16 mouse cellular contexts compared by ENCODE assay signal in the genomic region with DNA sequence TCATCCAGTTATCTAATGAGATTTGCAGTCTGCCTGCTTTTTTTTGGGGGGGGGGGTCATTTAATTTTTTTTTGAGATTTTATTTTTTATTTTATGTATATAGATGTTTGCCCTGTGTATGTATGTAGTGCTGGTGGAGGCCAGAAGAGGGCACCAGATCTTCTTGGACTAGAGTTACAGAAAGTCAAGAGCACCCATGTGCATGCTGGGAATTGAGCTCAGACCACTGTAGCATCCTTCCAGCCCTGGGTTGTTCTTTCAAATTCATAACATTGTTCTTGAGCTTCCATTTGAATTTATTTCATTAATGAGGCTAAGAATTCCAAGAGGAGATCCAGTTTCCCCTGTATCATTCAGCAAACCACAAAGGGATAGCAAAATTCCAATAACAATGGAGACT.
DNase-seq lines count a peak whose midpoint lies in the region; ATAC-seq and TF ChIP-seq lines count a peak whose summit lies in the region.
"Had no signal": no experiment of that assay in that cellular context is flagged by ENCODE, and none has a peak within 500 bp of the region (broad histone marks: within the 10 kb centered on the region; RNA-seq: fewer than 3 reads in every experiment).

No protein-coding gene starts in this region.

- no peak for DNase-seq in gastrocnemius, adult 2 months
- DNase-seq in gastrocnemius, postnatal 25 days = no peak
- DNase-seq in thymus, postnatal 4 days = peak; percentile 7
- no peak for DNase-seq in thymus, postnatal 0 days (ENCODE audit: low spot score)
- DNase-seq in Patski (ENCODE audit: low read depth, low spot score) = no peak
- DNase-seq in heart, adult 2 months = no peak
- DNase-seq: cerebellum, postnatal 14 days; heart, postnatal 36 days; layer of hippocampus, adult 9-11 months; lung, postnatal 14 days had no signal

- intact Hi-C loops in gastrocnemius, adult 2 months (cut with DNase I) = no loop called here
- intact Hi-C loops in heart, adult 2 months (cut with DNase I) = no loop called here

- CTCF ChIA-PET in Patski (lab: Charles Lee) = no interaction called here

- no peak overlapping the region for H3K9ac ChIP-seq in heart, adult 2 months (ENCODE audit: low read depth, low read length)
- H3K9ac ChIP-seq: forebrain, embryonic 12.5 days; heart, embryonic 12.5 days; hindbrain, embryonic 15.5 days; liver, embryonic 15.5 days had no signal

- TF ChIP-seq CTCF in gastrocnemius, adult 2 months (IDR thresholded peaks at IDR 0.05) = 0 out of 2 replicates have a peak, but pooled peaks have one; percentile 4
- TF ChIP-seq CTCF in Patski (IDR thresholded peaks at IDR 0.05) = peak; percentile 33
- TF ChIP-seq CTCF in heart, adult 2 months (IDR thresholded peaks at IDR 0.05) = no peak

- no peaks in the 10 kb centered on the region for H3K36me3 ChIP-seq in heart, adult 2 months (ENCODE audit: control insufficient read depth, insufficient read depth, low read length)
- H3K36me3 ChIP-seq: forebrain, embryonic 12.5 days; heart, embryonic 12.5 days; hindbrain, embryonic 15.5 days; liver, embryonic 15.5 days had no signal

- TF ChIP-seq POLR2A in heart, adult 2 months (IDR thresholded peaks at IDR 0.05; ENCODE audit: insufficient read depth, low read depth, low read length) = no peak

- no peak overlapping the region for H3K4me3 ChIP-seq in gastrocnemius, adult 2 months
- no peak overlapping the region for H3K4me3 ChIP-seq in heart, adult 2 months
- H3K4me3 ChIP-seq: forebrain, embryonic 12.5 days; heart, embryonic 12.5 days; hindbrain, embryonic 15.5 days; liver, embryonic 15.5 days had no signal

- no peak for ATAC-seq in Patski
- ATAC-seq in erythroid progenitor cell, adult 5-6 weeks (replicated peaks; ENCODE audit: low FRiP score, poor library complexity, severe bottlenecking) = no peak
- ATAC-seq: midbrain, embryonic 16.5 days had no signal

- POLR2A ChIA-PET in Patski (lab: Charles Lee) = no interaction called here

- no peak for TF ChIP-seq EP300 in heart, adult 2 months (IDR thresholded peaks at IDR 0.05; ENCODE audit: insufficient read depth, low read depth, low read length)

- in situ Hi-C loops in Patski (cut with MboI; ENCODE audit: low pct_unique_long_range_greater_than_20kb) = no loop called here

- no peaks in the 10 kb centered on the region for H3K27me3 ChIP-seq in Patski
- H3K27me3 ChIP-seq in heart, adult 2 months (ENCODE audit: control insufficient read depth, insufficient read depth, low read length) = no peaks in the 10 kb centered on the region
- H3K27me3 ChIP-seq: forebrain, embryonic 12.5 days; heart, embryonic 12.5 days; hindbrain, embryonic 15.5 days; liver, embryonic 15.5 days had no signal

- H3K27ac ChIP-seq in gastrocnemius, adult 2 months = no peak overlapping the region
- H3K27ac ChIP-seq in heart, adult 2 months = no peak overlapping the region
- H3K27ac ChIP-seq: forebrain, embryonic 12.5 days; hindbrain, embryonic 15.5 days; liver, embryonic 15.5 days had no signal

- no peaks in the 10 kb centered on the region for H3K79me2 ChIP-seq in heart, adult 2 months (replicated peaks; ENCODE audit: control insufficient read depth, insufficient read depth, low read length)

- H3K4me1 ChIP-seq in heart, adult 2 months (ENCODE audit: control insufficient read depth, insufficient read depth, low read length) = no peaks in the 10 kb centered on the region
- H3K4me1 ChIP-seq: forebrain, embryonic 12.5 days; heart, embryonic 12.5 days; hindbrain, embryonic 15.5 days; liver, embryonic 15.5 days had no signal
